Mouse (Mus musculus) lung, adult 10 weeks (tissue): Measurements from ENCODE around the gene Rere. TPM values are rescaled to one million over a fixed set of nuclear protein-coding genes. Genes with fewer than 3 reads are reported as not detected.

Source experiments
- polyA plus RNA-seq: library from polyadenylated mRNA; stranded (reverse); fragments of 350-450 nt; fragmentation: Illumina TruSeq; extraction: RNeasy Lipid Tissue Mini Kit (QIAGEN cat#74804); gene quantifications from one replicate; pipeline ENCODE4 v1.2.3, GENCODE M21; 2014; ENCODE audit warnings: low read depth, low replicate concordance; ENCODE audit not compliant: insufficient read depth

The Rere gene
- 15.8 TPM for polyA plus RNA-seq

GRCm38 (mm10) chr4:150281018-150281761 is at the start of gene Rere:
Gene Rere, plus strand, starts transcription at chr4:150281646.

GRCm38 (mm10) chr4:150236521-150237481 is 44.6 kb upstream of the Rere start, which contains the start of gene Eno1:
Gene Eno1, plus strand, starts transcription at chr4:150236721.

GRCm38 (mm10) chr4:150651390-150652277 is 370.2 kb downstream of the Rere start, which contains the start of gene Slc45a1:
Gene Slc45a1, minus strand, starts transcription at chr4:150652174.

Other genes starting within 250 kb of the Rere start
- 1.3 TPM for gene Gpr157, start 194.3 kb upstream of the Rere start, polyA plus RNA-seq
- gene Slc2a5, start 162.4 kb upstream of the Rere start, polyA plus RNA-seq, result not detected
- gene Slc2a7, start 132.7 kb upstream of the Rere start, polyA plus RNA-seq, result not detected
- gene Car6, start 80.3 kb upstream of the Rere start, polyA plus RNA-seq, result not detected
- 115 TPM for gene Eno1, start 44.9 kb upstream of the Rere start, polyA plus RNA-seq